8 mouse cellular contexts compared by ENCODE assay signal in genomic region chr19:40588847-40589529, GRCm38 (mm10). TPM values are rescaled to one million over a fixed set of nuclear protein-coding genes. Genes with fewer than 3 reads are reported as not detected.
DNase-seq lines count a peak whose midpoint lies in the region; ATAC-seq and TF ChIP-seq lines count a peak whose summit lies in the region.

No protein-coding gene starts in this region.

- H3K4me3 ChIP-seq in gastrocnemius, adult 2 months, result peak overlapping the region; percentile 77
- H3K4me3 ChIP-seq in megakaryocyte, embryonic 14.5 days (replicated peaks), result peak overlapping the region; percentile 99

- peaks cover 42% of the 10 kb centered on the region for H3K36me3 ChIP-seq in megakaryocyte, embryonic 14.5 days (replicated peaks; ENCODE audit: low read length)

- no peaks in the 10 kb centered on the region for H3K9me3 ChIP-seq in megakaryocyte, embryonic 14.5 days

- no peaks in the 10 kb centered on the region for H3K27me3 ChIP-seq in megakaryocyte, embryonic 14.5 days (replicated peaks)

- ATAC-seq in common myeloid progenitor, adult 5-6 weeks (replicated peaks; ENCODE audit: low read depth, poor library complexity, severe bottlenecking), result peak; percentile 80

- intact Hi-C loops in gastrocnemius, adult 2 months (cut with DNase I), result no loop called here

- TF ChIP-seq CTCF in gastrocnemius, adult 2 months (IDR thresholded peaks at IDR 0.05), result peak; percentile 81

- H3K27ac ChIP-seq in gastrocnemius, adult 2 months, result peak overlapping the region; percentile 82

- peak; percentile 93 for DNase-seq in ZHBTc4 (ENCODE audit: low read depth, low spot score)
- peak; percentile 90 for DNase-seq in gastrocnemius, adult 2 months
- DNase-seq in hindlimb bud, embryonic 11.5 days (ENCODE audit: extremely low spot score, low read depth, low spot score), result peak; percentile 88
- peak; percentile 64 to 78 for DNase-seq in left cerebral cortex, adult 8-10 months (ENCODE audit: low spot score in 2 of 2)
- peak; percentile 90 to 93 for DNase-seq in right cerebral cortex, postnatal 10 days (ENCODE audit: low spot score in 2 of 2)
- peak; percentile 88 for DNase-seq in urinary bladder, postnatal 25 days (ENCODE audit: low spot score)

- H3K4me1 ChIP-seq in megakaryocyte, embryonic 14.5 days, result peaks cover 56% of the 10 kb centered on the region

RNA-seq across cellular contexts. Expression of gene Aldh18a1, which starts 0.7 kb away (rescaled TPM):
- 49.1 and 58.7 TPM in 2 replicates for total RNA-seq in common myeloid progenitor, adult 5-6 weeks (2017)
- total RNA-seq in gastrocnemius, adult 2 months (2021), result 1 to 10 TPM; 3.5 to 5.0 TPM
- total RNA-seq in left cerebral cortex, adult 8-10 months (2022), result 10 to 100 TPM; 17.6 to 27.6 (median 25.3) TPM
- 0.67 and 4.4 TPM in 2 replicates for polyA plus RNA-seq in megakaryocyte, embryonic 14.5 days (2012; ENCODE audit: insufficient read depth, low replicate concordance)

RNA-seq across cellular contexts. Expression of gene Tctn3, which starts 23.0 kb away (rescaled TPM):
- 6.0 and 6.8 TPM in 2 replicates for total RNA-seq in common myeloid progenitor, adult 5-6 weeks (2017)
- 1 to 10 TPM; 2.6 to 2.8 TPM for total RNA-seq in gastrocnemius, adult 2 months (2021)
- 10 to 100 TPM; 18.9 to 19.6 (median 19.2) TPM for total RNA-seq in left cerebral cortex, adult 8-10 months (2022)
- 1.2 and 2.3 TPM in 2 replicates for polyA plus RNA-seq in megakaryocyte, embryonic 14.5 days (2012; ENCODE audit: insufficient read depth, low replicate concordance)

RNA-seq across cellular contexts. Expression of gene Entpd1, which starts 23.2 kb away (rescaled TPM):
- 7.8 and 11.9 TPM in 2 replicates for total RNA-seq in common myeloid progenitor, adult 5-6 weeks (2017)
- total RNA-seq in gastrocnemius, adult 2 months (2021), result 10 to 100 TPM; 10.0 to 12.9 TPM
- 10 to 100 TPM; 15.7 to 31.3 (median 21.7) TPM for total RNA-seq in left cerebral cortex, adult 8-10 months (2022)
- polyA plus RNA-seq in megakaryocyte, embryonic 14.5 days (2012; ENCODE audit: insufficient read depth, low replicate concordance), result 1.9 TPM in 1 of 2 replicates, not detected in the other

Comparison
In these comparisons a context has a peak if more than half of its experiments do, and no peak if none do; other contexts are left out.
1. Peak in every context shown above with its lines: DNase-seq, ATAC-seq, H3K4me3 ChIP-seq and H3K27ac ChIP-seq.